Mouse (Mus musculus): ENCODE data around the gene Ncor2. TPM values are rescaled to one million over a fixed set of nuclear protein-coding genes. Genes with fewer than 3 reads are reported as not detected.

The Ncor2 gene
- polyA plus RNA-seq, 1 experiment from 2014 or later = 17.2 TPM

DNA sequence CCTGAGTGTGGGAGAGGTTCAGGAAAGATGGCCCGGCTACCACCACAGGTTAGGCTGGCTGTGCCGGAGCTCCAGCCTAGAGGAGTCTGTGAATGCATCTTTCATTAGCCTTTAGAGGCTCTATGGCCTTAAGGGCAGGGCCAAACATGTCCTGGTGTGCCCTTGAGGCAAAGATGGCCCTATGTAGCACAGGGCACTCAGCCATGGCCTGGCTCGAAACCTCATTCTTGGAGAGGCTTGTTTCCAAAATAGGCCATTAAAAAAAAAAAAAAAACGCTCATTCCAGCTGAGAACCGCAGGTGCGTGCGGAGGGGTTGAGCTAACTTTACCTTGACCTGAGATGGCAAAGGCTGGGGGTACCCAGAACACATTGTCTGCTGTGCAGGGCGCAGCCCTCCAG, 167.4 kb downstream of the Ncor2 start:
- H3K36me3 ChIP-seq (ENCODE audit: control insufficient read depth, insufficient read depth, low read length) = peaks cover 4% of the 10 kb centered on the region
- WGBS = 92% methylated on average over 8 of the region's 8 CpGs
- H3K4me3 ChIP-seq (ENCODE audit: low read depth, low read length) = no peak overlapping the region
- no peaks in the 10 kb centered on the region for H3K9me3 ChIP-seq (ENCODE audit: control insufficient read depth, low read length)
- no peaks in the 10 kb centered on the region for H3K27me3 ChIP-seq (replicated peaks; ENCODE audit: control insufficient read depth, insufficient read depth, low read length)
- H3K9ac ChIP-seq (ENCODE audit: low read depth, low read length) = no peak overlapping the region
- H3K4me2 ChIP-seq = no peak overlapping the region
- DNase-seq (ENCODE audit: low spot score) (no peak), ATAC-seq (replicated peaks; ENCODE audit: low FRiP score) (no peak)
- H3K4me1 ChIP-seq (replicated peaks; ENCODE audit: control insufficient read depth, insufficient read depth, low read length) = 0 out of 2 replicates have a peak, but pooled peaks cover 2% of the 10 kb centered on the region
- no peak overlapping the region for H3K27ac ChIP-seq (ENCODE audit: low read depth, low read length)

DNA sequence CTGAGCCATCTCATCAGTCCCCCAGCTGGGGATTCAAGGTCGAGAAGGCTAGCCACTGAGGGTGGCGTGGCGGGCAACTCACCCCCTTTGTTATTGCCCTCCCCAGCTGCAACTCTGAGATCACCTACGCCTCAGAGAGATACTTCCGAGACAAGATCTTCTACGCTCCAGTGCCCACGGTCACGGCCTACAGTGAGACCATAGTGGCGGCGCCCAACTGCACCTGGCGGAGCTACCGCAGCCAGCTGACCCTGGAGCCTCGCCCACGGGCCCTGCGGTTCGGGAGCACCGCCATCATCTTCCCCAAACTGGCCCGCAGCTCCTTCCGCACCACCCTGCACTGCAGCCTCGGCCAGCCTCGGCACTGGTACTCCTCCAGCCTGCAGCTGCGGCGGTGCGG, 167.9 kb downstream of the Ncor2 start:
- no peak for ATAC-seq (replicated peaks; ENCODE audit: low FRiP score)
- Histone ChIP-seq H3K4me3 (ENCODE audit: low read depth, low read length) (no peak overlapping the region), H3K4me2 (no peak overlapping the region), H3K4me1 (replicated peaks; ENCODE audit: control insufficient read depth, insufficient read depth, low read length) (0 out of 2 replicates have a peak, but pooled peaks cover 2% of the 10 kb centered on the region), H3K9me3 (ENCODE audit: control insufficient read depth, low read length) (no peaks in the 10 kb centered on the region), H3K27me3 (replicated peaks; ENCODE audit: control insufficient read depth, insufficient read depth, low read length) (no peaks in the 10 kb centered on the region), H3K36me3 (ENCODE audit: control insufficient read depth, insufficient read depth, low read length) (peaks cover 2% of the 10 kb centered on the region), H3K27ac (ENCODE audit: low read depth, low read length) (no peak overlapping the region), H3K9ac (ENCODE audit: low read depth, low read length) (no peak overlapping the region)
- WGBS = 87% methylated on average over 24 of the region's 24 CpGs
- DNase-seq (ENCODE audit: low spot score) = no peak

DNA sequence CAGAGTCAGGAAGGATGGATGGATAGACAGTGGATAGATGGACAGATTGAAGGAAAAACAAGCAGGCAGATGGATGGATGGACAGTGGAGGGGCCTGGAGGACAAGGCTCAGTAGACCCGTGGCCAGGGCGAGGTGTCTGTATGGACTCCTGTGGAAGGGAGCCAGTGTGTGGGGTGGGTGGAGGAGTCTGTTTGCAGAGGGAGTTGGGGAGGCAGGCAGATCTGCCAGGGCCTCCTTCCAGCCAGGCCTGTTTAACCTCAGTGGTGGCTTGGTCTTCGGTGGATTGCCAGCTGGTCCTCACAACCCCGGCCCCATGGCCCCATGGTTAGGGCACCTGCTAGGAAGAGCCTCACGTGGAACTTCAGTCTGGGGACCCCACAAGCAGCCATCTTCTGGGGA, 172.1 kb downstream of the Ncor2 start:
- Histone ChIP-seq H3K4me3 (ENCODE audit: low read depth, low read length) (no peak overlapping the region), H3K9me3 (ENCODE audit: control insufficient read depth, low read length) (no peaks in the 10 kb centered on the region), H3K27ac (ENCODE audit: low read depth, low read length) (no peak overlapping the region), H3K4me2 (no peak overlapping the region), H3K36me3 (ENCODE audit: control insufficient read depth, insufficient read depth, low read length) (peaks cover 2% of the 10 kb centered on the region), H3K9ac (ENCODE audit: low read depth, low read length) (no peak overlapping the region), H3K4me1 (replicated peaks; ENCODE audit: control insufficient read depth, insufficient read depth, low read length) (peaks cover 7% of the 10 kb centered on the region; the same call in 1 of the 2 replicates), H3K27me3 (replicated peaks; ENCODE audit: control insufficient read depth, insufficient read depth, low read length) (peaks cover 31% of the 10 kb centered on the region)
- no peak for DNase-seq (ENCODE audit: low spot score)
- WGBS = 67% methylated on average over 5 of the region's 5 CpGs
- ATAC-seq (replicated peaks; ENCODE audit: low FRiP score) = no peak

DNA sequence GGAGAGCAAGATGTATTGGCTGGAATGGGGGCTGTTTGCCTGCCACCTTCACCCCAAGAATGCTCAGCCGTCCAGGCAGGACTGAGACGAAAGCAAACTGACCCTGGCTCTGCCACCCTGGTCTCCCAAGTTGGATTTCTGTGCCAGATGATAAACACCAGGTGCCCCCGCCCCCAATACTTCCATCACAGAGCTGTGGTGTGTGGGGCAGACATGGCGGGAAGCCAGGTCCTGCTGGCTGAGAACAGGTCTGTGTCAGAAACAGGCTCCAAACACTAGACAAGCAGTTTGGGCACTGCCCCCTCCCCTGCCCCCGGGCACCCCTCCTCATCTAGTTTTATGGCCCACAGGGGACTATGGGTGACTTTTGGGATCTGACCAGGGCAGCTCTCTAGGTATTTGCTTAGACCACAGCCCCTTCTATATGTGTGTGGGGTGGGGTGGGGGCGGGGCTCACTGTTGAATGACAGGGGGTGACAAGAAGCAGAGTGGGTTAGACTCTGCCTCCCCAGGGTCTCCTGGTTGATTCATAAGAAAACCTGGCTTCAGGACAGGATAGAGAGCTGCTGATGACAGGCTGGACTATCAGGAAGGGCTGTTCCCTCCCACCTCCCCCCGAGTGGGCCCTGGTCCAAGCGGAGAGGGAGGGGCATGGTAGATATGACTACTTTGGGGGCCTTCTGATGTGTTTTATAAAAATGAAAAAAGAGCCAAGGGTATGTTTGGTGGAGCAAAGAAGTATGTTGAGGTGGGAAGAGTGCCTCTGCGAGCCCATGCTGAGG, 173.0 kb downstream of the Ncor2 start:
- H3K27ac ChIP-seq (ENCODE audit: low read depth, low read length) = no peak overlapping the region
- no peak for ATAC-seq (replicated peaks; ENCODE audit: low FRiP score)

DNA sequence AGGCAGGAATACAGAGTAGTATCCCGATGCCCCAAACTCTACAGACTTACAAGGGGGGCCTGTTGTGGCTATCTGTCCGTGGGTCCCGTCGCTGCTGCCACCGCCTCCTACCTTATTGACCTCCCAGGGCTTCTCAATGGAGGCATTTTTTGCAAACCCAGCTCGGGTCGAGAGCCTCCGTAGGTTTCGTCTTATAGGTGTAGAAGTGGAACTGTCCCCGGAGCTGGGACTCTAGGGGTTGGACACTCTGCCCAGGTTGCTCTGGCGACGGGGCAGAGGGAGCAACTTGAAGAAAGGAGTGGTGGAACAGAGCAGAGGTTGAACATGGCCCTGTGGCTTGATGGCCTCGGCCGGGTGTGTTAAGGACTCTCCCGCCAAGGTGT, 175.2 kb downstream of the Ncor2 start:
- no peak for DNase-seq (ENCODE audit: low spot score)
- H3K4me1 ChIP-seq (replicated peaks; ENCODE audit: control insufficient read depth, insufficient read depth, low read length) = peaks cover 7% of the 10 kb centered on the region; the same call in 1 of the 2 replicates
- WGBS = 16% methylated on average over 15 of the region's 15 CpGs
- peak overlapping the region; percentile 61 for H3K4me2 ChIP-seq
- H3K27me3 ChIP-seq (replicated peaks; ENCODE audit: control insufficient read depth, insufficient read depth, low read length) = peaks cover 31% of the 10 kb centered on the region
- no peak overlapping the region for H3K9ac ChIP-seq (ENCODE audit: low read depth, low read length)
- peak overlapping the region; percentile 25 for H3K4me3 ChIP-seq (ENCODE audit: low read depth, low read length)
- no peaks in the 10 kb centered on the region for H3K9me3 ChIP-seq (ENCODE audit: control insufficient read depth, low read length)
- ATAC-seq (replicated peaks; ENCODE audit: low FRiP score) = no peak
- H3K27ac ChIP-seq (ENCODE audit: low read depth, low read length) = no peak overlapping the region
- no peaks in the 10 kb centered on the region for H3K36me3 ChIP-seq (ENCODE audit: control insufficient read depth, insufficient read depth, low read length)

More for the DNA sequence above, 173.0 kb downstream of the Ncor2 start:
- no peaks in the 10 kb centered on the region for H3K9me3 ChIP-seq (ENCODE audit: control insufficient read depth, low read length)
- H3K4me1 ChIP-seq (replicated peaks; ENCODE audit: control insufficient read depth, insufficient read depth, low read length) = peaks cover 7% of the 10 kb centered on the region; the same call in 1 of the 2 replicates
- no peaks in the 10 kb centered on the region for H3K36me3 ChIP-seq (ENCODE audit: control insufficient read depth, insufficient read depth, low read length)
- DNase-seq (ENCODE audit: low spot score) = no peak
- H3K4me3 ChIP-seq (ENCODE audit: low read depth, low read length) = no peak overlapping the region
- no peak overlapping the region for H3K4me2 ChIP-seq
- H3K9ac ChIP-seq (ENCODE audit: low read depth, low read length) = no peak overlapping the region
- WGBS = 65% methylated on average over 9 of the region's 9 CpGs
- peaks cover 31% of the 10 kb centered on the region for H3K27me3 ChIP-seq (replicated peaks; ENCODE audit: control insufficient read depth, insufficient read depth, low read length)

DNA sequence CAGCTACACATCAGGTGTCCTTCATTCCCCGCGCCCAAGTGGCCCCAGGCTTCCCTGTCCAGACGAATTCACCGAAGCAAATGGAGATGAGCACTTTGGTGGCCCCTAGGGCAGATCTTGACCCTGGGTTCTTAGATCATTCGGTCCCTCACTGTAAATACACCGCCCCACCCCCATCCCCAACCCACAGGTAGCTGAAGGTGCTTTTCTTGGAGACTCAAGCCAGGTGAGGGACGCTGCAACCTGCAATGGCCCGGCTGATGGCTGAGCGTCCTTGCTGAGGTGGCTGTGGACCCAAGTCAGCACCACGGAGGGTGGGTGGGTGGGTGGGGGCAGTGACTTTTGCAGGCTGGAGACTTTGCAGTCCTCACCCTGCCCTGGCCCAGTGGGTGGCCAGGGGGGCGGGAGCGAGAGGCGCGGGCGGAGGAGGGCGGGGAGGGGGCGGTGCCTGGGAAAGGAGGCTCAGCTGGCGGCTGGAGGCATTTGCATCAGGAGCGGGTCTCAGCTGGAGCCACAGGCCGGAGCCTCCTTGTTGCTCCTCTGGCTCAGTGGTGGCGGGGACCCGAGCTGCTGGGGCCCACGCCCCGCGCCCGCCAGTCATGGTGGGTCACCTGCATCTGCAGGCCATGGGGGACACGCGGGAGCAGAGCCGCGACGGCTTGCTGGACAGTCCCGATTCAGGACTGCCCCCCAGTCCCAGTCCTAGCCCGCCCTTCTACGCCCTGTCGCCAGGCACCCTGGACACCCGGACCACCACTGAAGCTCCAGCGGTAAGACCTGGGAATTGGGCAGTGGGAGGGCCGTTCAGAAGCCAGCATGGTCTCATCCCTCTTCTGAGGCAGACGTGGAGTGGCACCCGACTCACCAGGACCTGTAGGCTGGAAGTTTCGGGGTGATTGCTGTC, 175.8 kb downstream of the Ncor2 start, which contains the start of gene Rflna:
Rflna (plus strand) TSS at position 253 of the 904 bp plus-strand sequence.
- H3K36me3 ChIP-seq (ENCODE audit: control insufficient read depth, insufficient read depth, low read length) = no peaks in the 10 kb centered on the region
- H3K27me3 ChIP-seq (replicated peaks; ENCODE audit: control insufficient read depth, insufficient read depth, low read length) = peaks cover 31% of the 10 kb centered on the region
- no peak within 1 kb of the TSS for H3K27ac ChIP-seq (ENCODE audit: low read depth, low read length)
- DNase-seq (ENCODE audit: low spot score) = peak; percentile 58
- H3K4me1 ChIP-seq (replicated peaks; ENCODE audit: control insufficient read depth, insufficient read depth, low read length) = peaks cover 7% of the 10 kb centered on the region; the same call in 1 of the 2 replicates
- H3K4me3 ChIP-seq (ENCODE audit: low read depth, low read length) = peak within 1 kb of the TSS; percentile 25
- no peak within 1 kb of the TSS for H3K9ac ChIP-seq (ENCODE audit: low read depth, low read length)
- no peaks in the 10 kb centered on the region for H3K9me3 ChIP-seq (ENCODE audit: control insufficient read depth, low read length)
- WGBS = 6% methylated on average over 41 of the region's 41 CpGs
- peak within 1 kb of the TSS; percentile 61 for H3K4me2 ChIP-seq
- ATAC-seq (replicated peaks; ENCODE audit: low FRiP score) = 0 out of 2 replicates have a peak, but pooled peaks have one; percentile 33

DNA sequence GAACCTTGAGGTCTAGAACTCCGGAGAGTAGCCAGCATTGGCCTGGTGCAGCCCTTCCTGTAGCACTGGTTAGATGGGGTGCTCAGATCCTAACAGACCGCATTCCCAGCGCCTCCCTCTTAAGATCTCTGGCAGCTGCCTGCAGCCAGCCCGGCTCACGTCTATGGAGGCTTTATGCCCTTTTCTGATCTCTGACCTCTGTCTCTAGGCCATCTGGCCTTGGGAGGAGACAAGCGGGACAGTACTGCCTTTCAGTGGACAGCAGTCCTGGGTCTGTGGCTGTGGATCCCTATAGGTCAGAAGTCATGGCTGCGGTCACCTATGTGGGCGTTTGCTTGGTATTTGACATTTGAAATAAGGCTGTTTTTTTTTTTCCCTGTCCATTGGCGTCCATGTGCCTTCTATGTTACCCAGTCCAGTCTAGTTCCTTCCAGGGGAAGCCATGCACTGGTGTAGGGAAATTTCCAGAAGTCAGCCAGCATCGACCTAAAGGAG, 178.2 kb downstream of the Ncor2 start:
- Histone ChIP-seq H3K9ac (ENCODE audit: low read depth, low read length) (no peak overlapping the region), H3K4me3 (ENCODE audit: low read depth, low read length) (no peak overlapping the region), H3K4me1 (replicated peaks; ENCODE audit: control insufficient read depth, insufficient read depth, low read length) (peaks cover 5% of the 10 kb centered on the region; the same call in 1 of the 2 replicates), H3K27me3 (replicated peaks; ENCODE audit: control insufficient read depth, insufficient read depth, low read length) (peaks cover 31% of the 10 kb centered on the region), H3K27ac (ENCODE audit: low read depth, low read length) (no peak overlapping the region), H3K36me3 (ENCODE audit: control insufficient read depth, insufficient read depth, low read length) (no peaks in the 10 kb centered on the region), H3K9me3 (ENCODE audit: control insufficient read depth, low read length) (no peaks in the 10 kb centered on the region), H3K4me2 (no peak overlapping the region)
- WGBS = 78% methylated on average over 10 of the region's 10 CpGs
- ATAC-seq (replicated peaks; ENCODE audit: low FRiP score) = no peak
- no peak for DNase-seq (ENCODE audit: low spot score)

DNA sequence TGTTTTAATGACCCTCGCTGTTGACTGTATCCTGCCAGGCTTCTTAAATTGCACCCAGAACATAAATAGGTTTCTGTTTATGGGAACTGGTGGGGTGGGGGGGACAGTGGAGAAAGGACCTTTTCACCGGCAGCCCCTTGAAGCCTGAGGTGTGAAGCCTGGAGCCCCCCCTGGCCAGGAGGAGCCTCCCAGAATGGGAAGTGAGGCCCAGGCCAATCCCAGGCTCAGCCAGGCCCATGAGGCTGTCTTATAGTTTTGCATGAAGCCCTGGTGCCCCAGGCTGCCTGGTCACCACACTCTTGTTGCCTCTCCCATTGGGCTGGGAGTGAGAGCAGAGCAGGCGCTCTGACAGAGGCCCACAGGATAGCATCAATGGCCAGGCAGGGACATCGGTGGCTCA, 181.1 kb downstream of the Ncor2 start:
- WGBS = 86% methylated on average over 4 of the region's 4 CpGs
- ATAC-seq (replicated peaks; ENCODE audit: low FRiP score) (no peak), DNase-seq (ENCODE audit: low spot score) (no peak)
- Histone ChIP-seq H3K4me3 (ENCODE audit: low read depth, low read length) (no peak overlapping the region), H3K9me3 (ENCODE audit: control insufficient read depth, low read length) (no peaks in the 10 kb centered on the region), H3K9ac (ENCODE audit: low read depth, low read length) (no peak overlapping the region), H3K4me2 (no peak overlapping the region), H3K27me3 (replicated peaks; ENCODE audit: control insufficient read depth, insufficient read depth, low read length) (peaks cover 8% of the 10 kb centered on the region), H3K27ac (ENCODE audit: low read depth, low read length) (no peak overlapping the region), H3K4me1 (replicated peaks; ENCODE audit: control insufficient read depth, insufficient read depth, low read length) (peaks cover 2% of the 10 kb centered on the region; the same call in 1 of the 2 replicates), H3K36me3 (ENCODE audit: control insufficient read depth, insufficient read depth, low read length) (no peaks in the 10 kb centered on the region)
